9 mouse cellular contexts compared by ENCODE assay signal in the genomic region with DNA sequence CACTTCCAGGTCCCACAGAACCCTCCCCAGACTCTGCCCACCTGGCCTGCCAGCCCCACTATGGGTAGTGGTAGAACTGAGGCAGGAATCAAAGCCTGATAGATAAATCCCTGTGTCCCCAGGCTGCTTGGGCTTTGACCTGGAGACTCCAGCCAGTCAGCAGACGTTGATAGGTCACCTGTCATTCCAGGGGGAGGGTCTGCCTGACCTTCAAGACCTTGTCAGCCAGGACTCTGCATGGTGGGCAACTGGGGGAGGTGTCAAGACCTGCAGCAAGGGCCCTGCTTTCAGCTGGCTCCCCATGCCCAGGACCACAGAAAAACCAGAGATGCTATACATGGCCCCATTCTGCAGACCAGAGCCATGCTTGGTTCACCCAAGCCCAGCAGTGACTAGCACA. TPM values are rescaled to one million over a fixed set of nuclear protein-coding genes. Genes with fewer than 3 reads are reported as not detected.
DNase-seq lines count a peak whose midpoint lies in the region; ATAC-seq and TF ChIP-seq lines count a peak whose summit lies in the region.
"Had no signal": no experiment of that assay in that cellular context is flagged by ENCODE, and none has a peak within 500 bp of the region (broad histone marks: within the 10 kb centered on the region; RNA-seq: fewer than 3 reads in every experiment).

No protein-coding gene starts in this region.

- TF ChIP-seq POLR2A in olfactory bulb, adult 2 months (IDR thresholded peaks at IDR 0.05; ENCODE audit: insufficient read depth, low read depth, low read length): no peak

- no peak for DNase-seq in heart, postnatal 4 days
- DNase-seq in lung, postnatal 14 days: no peak
- no peak for DNase-seq in frontal cortex, postnatal 14 days (ENCODE audit: low spot score in 2 of 2)
- DNase-seq in thymus, postnatal 14 days: no peak
- DNase-seq: thymus, adult 2 months had no signal

- TF ChIP-seq CTCF in olfactory bulb, adult 2 months (IDR thresholded peaks at IDR 0.05; ENCODE audit: insufficient read depth, low read depth, low read length): no peak

- H3K27ac ChIP-seq in heart, embryonic 12.5 days (ENCODE audit: poor library complexity, severe bottlenecking): no peak overlapping the region
- peak overlapping the region; percentile 79 for H3K27ac ChIP-seq in lung, embryonic 16.5 days (ENCODE audit: low read length)
- peak overlapping the region; percentile 52; the same call in 1 of the 2 replicates for H3K27ac ChIP-seq in hindbrain, embryonic 13.5 days
- H3K27ac ChIP-seq in olfactory bulb, adult 2 months (ENCODE audit: insufficient read depth, low read depth, low read length): peak overlapping the region; percentile 26; the same call in 1 of the 2 replicates

- H3K4me3 ChIP-seq in heart, embryonic 12.5 days: no peak overlapping the region
- H3K4me3 ChIP-seq in lung, embryonic 16.5 days (ENCODE audit: low read length): no peak overlapping the region
- no peak overlapping the region for H3K4me3 ChIP-seq in hindbrain, embryonic 13.5 days
- H3K4me3 ChIP-seq in olfactory bulb, adult 2 months (ENCODE audit: insufficient read depth, low read depth, low read length): no peak overlapping the region

- no peak for ATAC-seq in heart, embryonic 12.5 days (ENCODE audit: insufficient number of reproducible peaks, low FRiP score)
- no peak for ATAC-seq in lung, embryonic 16.5 days (ENCODE audit: low read depth)
- ATAC-seq in hindbrain, embryonic 13.5 days (ENCODE audit: low FRiP score): no peak

- peaks cover 17% of the 10 kb centered on the region for H3K27me3 ChIP-seq in heart, embryonic 12.5 days (replicated peaks)
- H3K27me3 ChIP-seq in lung, embryonic 16.5 days (ENCODE audit: control insufficient read depth, insufficient read depth, low read depth, low read length): no peaks in the 10 kb centered on the region
- H3K27me3 ChIP-seq in hindbrain, embryonic 13.5 days: peaks cover 14% of the 10 kb centered on the region

- peaks cover 59% of the 10 kb centered on the region for H3K4me1 ChIP-seq in heart, embryonic 12.5 days (replicated peaks)
- H3K4me1 ChIP-seq in lung, embryonic 16.5 days (replicated peaks; ENCODE audit: control insufficient read depth, insufficient read depth, low read length): peaks cover 55% of the 10 kb centered on the region
- H3K4me1 ChIP-seq in hindbrain, embryonic 13.5 days (replicated peaks): peaks cover 34% of the 10 kb centered on the region
- H3K4me1 ChIP-seq in olfactory bulb, adult 2 months (ENCODE audit: control insufficient read depth, insufficient read depth, low read length): peaks cover 31% of the 10 kb centered on the region

- no peaks in the 10 kb centered on the region for H3K36me3 ChIP-seq in heart, embryonic 12.5 days
- H3K36me3 ChIP-seq in lung, embryonic 16.5 days (ENCODE audit: control insufficient read depth, insufficient read depth, low read length): no peaks in the 10 kb centered on the region
- no peaks in the 10 kb centered on the region for H3K36me3 ChIP-seq in hindbrain, embryonic 13.5 days

- no peak overlapping the region for H3K4me2 ChIP-seq in heart, embryonic 12.5 days
- no peak overlapping the region for H3K4me2 ChIP-seq in lung, embryonic 16.5 days (ENCODE audit: low read depth, low read length)
- no peak overlapping the region for H3K4me2 ChIP-seq in hindbrain, embryonic 13.5 days

- no peaks in the 10 kb centered on the region for H3K9me3 ChIP-seq in heart, embryonic 12.5 days (replicated peaks)
- H3K9me3 ChIP-seq in lung, embryonic 16.5 days (ENCODE audit: control insufficient read depth, low read length): no peaks in the 10 kb centered on the region
- no peaks in the 10 kb centered on the region for H3K9me3 ChIP-seq in hindbrain, embryonic 13.5 days

- 44% methylated on average over 1 of the region's 1 CpGs for WGBS in heart, embryonic 12.5 days
- WGBS in lung, embryonic 16.5 days: 65% methylated on average over 1 of the region's 1 CpGs
- WGBS in hindbrain, embryonic 13.5 days: 25% methylated on average over 1 of the region's 1 CpGs
- 86% methylated on average over 1 of the region's 1 CpGs for WGBS in olfactory bulb, adult 2 months

- 0 out of 2 replicates have a peak overlapping the region, but pooled peaks have one; percentile 0 for H3K9ac ChIP-seq in heart, embryonic 12.5 days
- peak overlapping the region; percentile 28; the same call in 1 of the 2 replicates for H3K9ac ChIP-seq in lung, embryonic 16.5 days (ENCODE audit: low read length)
- H3K9ac ChIP-seq in hindbrain, embryonic 13.5 days: no peak overlapping the region

RNA-seq across cellular contexts. Expression of a gene that starts 7.0 kb away (rescaled TPM):
- polyA plus RNA-seq in heart, embryonic 12.5 days (2016; fragmentation: Nextera tagmentation; extraction: Ambion mirVana): 4.3 and 4.8 TPM in 2 replicates
- total RNA-seq in heart, postnatal 4 days (2021): 10 to 100 TPM; 23.3 to 30.8 TPM
- 36.9 and 37.9 TPM in 2 replicates for polyA plus RNA-seq in lung, embryonic 16.5 days (2015; fragmentation: Nextera tagmentation; extraction: Ambion mirVana)
- 12.2 and 12.7 TPM in 2 replicates for polyA plus RNA-seq in hindbrain, embryonic 13.5 days (2015; fragmentation: Nextera tagmentation; extraction: Ambion mirVana)
- not detected in 2 replicates for polyA plus RNA-seq in olfactory bulb, adult 2 months (2012; ENCODE audit: insufficient read depth, insufficient read length, low replicate concordance, missing spikeins)
